Mouse (Mus musculus): ENCODE measurements at regions not wholly inside any gene's neighbourhood (a gene's known extent, or its start where the extent isn't known, plus 50 kb on each side); places are given as distances from the start of the nearest gene placed in this dataset.

DNA sequence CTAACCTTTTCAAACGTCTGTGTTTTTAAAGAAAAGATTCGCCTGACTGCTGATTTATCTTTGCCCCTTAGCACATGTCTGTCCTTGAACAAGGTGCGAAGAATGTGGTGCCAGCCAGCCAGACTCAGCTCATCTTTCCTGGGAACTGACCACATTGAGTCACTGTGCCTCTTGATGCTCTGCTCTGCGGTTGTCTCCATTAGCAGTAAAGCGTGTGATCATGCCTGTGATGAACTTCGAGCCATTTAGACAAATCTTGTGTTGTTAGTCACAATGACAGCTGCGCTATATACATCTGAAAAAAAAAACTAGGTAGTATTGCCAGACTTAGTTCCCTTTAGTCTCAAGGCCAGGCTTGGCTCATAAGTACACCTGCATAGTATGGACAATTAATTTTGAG is 140.1 kb downstream of the Fam43a start:
- Histone ChIP-seq H3K4me1 (peaks cover 30% of the 10 kb centered on the region), H3K9ac (no peak overlapping the region), H3K9me3 (no peaks in the 10 kb centered on the region), H3K4me2 (no peak overlapping the region), H3K27ac (no peak overlapping the region), H3K36me3 (no peaks in the 10 kb centered on the region), H3K4me3 (no peak overlapping the region), H3K27me3 (no peaks in the 10 kb centered on the region)
- WGBS, result 63% methylated on average over 7 of the region's 7 CpGs
- ATAC-seq (ENCODE audit: borderline replicate concordance, extremely low read depth, low FRiP score, low TSS enrichment), result no peak

- ATAC-seq (ENCODE audit: borderline replicate concordance, extremely low read depth, low FRiP score, low TSS enrichment), result no peak
- WGBS, result 45% methylated on average over 1 of the region's 1 CpGs
- Histone ChIP-seq H3K9ac (no peak overlapping the region), H3K27ac (no peak overlapping the region), H3K4me1 (peaks cover 35% of the 10 kb centered on the region), H3K4me2 (no peak overlapping the region), H3K4me3 (no peak overlapping the region), H3K27me3 (no peaks in the 10 kb centered on the region), H3K36me3 (no peaks in the 10 kb centered on the region), H3K9me3 (no peaks in the 10 kb centered on the region)
Observed at GRCm38 (mm10) chr16:30741192-30741591, 141.7 kb downstream of the Fam43a start.

DNA sequence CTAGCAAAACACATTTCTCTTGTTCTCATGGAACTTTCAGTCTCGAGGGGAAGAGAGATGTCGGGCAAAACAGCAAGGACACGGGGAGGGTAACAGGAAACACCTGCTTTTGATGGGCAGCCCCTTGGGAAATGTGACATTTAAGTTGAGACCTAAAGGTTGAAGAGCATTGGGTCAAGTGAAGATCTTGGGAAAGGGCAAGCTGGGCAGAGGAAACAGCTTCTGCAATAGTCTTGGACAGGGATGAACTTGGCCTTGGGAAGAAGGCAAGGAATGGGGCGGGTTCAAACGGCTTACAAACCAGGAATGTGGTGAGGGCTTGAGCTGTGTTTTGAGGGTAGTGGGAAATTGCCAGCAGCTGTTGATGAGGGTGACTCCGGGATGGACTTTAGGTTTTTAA is 143.0 kb downstream of the Fam43a start:
- H3K4me3 ChIP-seq, result no peak overlapping the region
- H3K4me2 ChIP-seq, result no peak overlapping the region
- WGBS, result 60% methylated on average over 6 of the region's 6 CpGs
- no peaks in the 10 kb centered on the region for H3K27me3 ChIP-seq
- no peaks in the 10 kb centered on the region for H3K36me3 ChIP-seq
- ATAC-seq (ENCODE audit: borderline replicate concordance, extremely low read depth, low FRiP score, low TSS enrichment), result no peak
- H3K4me1 ChIP-seq, result peaks cover 26% of the 10 kb centered on the region
- H3K27ac ChIP-seq, result no peak overlapping the region
- no peaks in the 10 kb centered on the region for H3K9me3 ChIP-seq
- H3K9ac ChIP-seq, result no peak overlapping the region

DNA sequence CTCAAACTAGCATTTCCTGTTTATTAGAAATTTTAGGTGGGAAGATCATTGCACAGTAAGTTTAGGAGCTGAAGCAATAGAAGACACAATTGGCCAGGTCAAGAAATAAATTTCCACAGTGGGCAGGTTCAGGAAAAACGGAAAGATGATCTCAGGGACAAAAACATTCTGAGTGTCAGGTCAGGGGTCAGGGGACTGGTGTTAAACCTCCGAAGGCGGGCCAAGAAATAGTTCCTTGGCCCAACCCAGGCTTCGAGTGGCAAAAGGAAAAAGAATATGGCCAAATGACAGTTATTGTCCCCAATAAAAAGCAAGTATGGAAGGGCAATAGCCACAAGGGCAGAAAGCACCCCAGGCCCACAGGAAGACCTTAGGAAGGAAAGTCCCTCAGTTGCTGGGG is 144.0 kb downstream of the Fam43a start:
- ATAC-seq (ENCODE audit: borderline replicate concordance, extremely low read depth, low FRiP score, low TSS enrichment), result no peak
- Histone ChIP-seq H3K27me3 (no peaks in the 10 kb centered on the region), H3K4me1 (peaks cover 26% of the 10 kb centered on the region), H3K4me3 (no peak overlapping the region), H3K9me3 (no peaks in the 10 kb centered on the region), H3K9ac (no peak overlapping the region), H3K36me3 (no peaks in the 10 kb centered on the region), H3K27ac (no peak overlapping the region), H3K4me2 (no peak overlapping the region)
- 48% methylated on average over 4 of the region's 4 CpGs for WGBS

DNA sequence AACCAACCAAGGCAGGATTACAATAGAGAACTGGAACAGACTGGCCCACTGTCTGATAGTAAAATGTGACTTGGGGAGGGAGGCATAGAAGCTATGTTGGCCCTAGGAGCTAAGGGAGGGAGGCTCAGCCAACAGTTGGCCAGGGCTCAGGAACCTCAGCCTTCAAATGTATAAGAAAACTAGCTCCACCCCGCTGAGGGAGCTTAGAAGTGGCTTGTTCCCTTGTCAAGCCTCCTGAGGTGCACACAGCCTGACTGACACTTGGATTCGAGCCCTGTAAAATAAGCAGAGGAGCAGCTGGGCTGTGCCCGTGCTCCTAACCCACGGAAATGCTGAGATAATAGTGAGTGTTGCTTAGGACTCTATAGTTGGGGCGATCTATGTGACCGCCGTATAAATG is 144.7 kb downstream of the Fam43a start:
- Histone ChIP-seq H3K27ac (no peak overlapping the region), H3K9ac (no peak overlapping the region), H3K36me3 (no peaks in the 10 kb centered on the region), H3K27me3 (no peaks in the 10 kb centered on the region), H3K4me3 (no peak overlapping the region), H3K4me1 (peaks cover 21% of the 10 kb centered on the region), H3K4me2 (no peak overlapping the region), H3K9me3 (no peaks in the 10 kb centered on the region)
- WGBS, result 49% methylated on average over 7 of the region's 7 CpGs
- ATAC-seq (ENCODE audit: borderline replicate concordance, extremely low read depth, low FRiP score, low TSS enrichment), result peak; percentile 25; the same call in 1 of the 2 replicates

- 33% methylated on average over 11 of the region's 11 CpGs for WGBS
- Histone ChIP-seq H3K9ac (no peak overlapping the region), H3K36me3 (no peaks in the 10 kb centered on the region), H3K4me1 (peaks cover 21% of the 10 kb centered on the region), H3K9me3 (no peaks in the 10 kb centered on the region), H3K27ac (no peak overlapping the region), H3K4me3 (no peak overlapping the region), H3K27me3 (no peaks in the 10 kb centered on the region), H3K4me2 (no peak overlapping the region)
- no peak for ATAC-seq (ENCODE audit: borderline replicate concordance, extremely low read depth, low FRiP score, low TSS enrichment)
Observed at GRCm38 (mm10) chr16:30745598-30746181, 146.2 kb downstream of the Fam43a start.

DNA sequence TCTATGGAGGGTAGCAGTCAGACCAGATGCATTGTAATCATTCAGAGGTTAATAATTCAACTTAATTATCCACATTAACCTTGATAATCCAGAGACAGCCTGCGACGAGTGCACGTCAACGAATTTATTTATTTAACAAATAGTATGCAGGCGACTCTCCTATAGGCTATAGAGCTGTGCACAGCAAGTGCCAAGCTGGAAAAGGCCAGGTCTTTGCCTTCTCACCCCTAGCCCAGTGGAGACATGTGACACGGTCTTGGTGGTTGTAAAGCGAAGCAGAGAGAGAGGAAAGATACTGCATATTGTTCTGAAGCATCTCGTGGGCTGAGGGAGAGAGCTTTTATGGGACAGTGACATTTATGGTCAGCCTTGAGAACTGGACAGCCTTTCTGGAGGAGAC is 146.7 kb downstream of the Fam43a start:
- ATAC-seq (ENCODE audit: borderline replicate concordance, extremely low read depth, low FRiP score, low TSS enrichment), result no peak
- H3K9ac ChIP-seq, result no peak overlapping the region
- 61% methylated on average over 8 of the region's 8 CpGs for WGBS
- no peak overlapping the region for H3K4me2 ChIP-seq
- H3K9me3 ChIP-seq, result no peaks in the 10 kb centered on the region
- no peaks in the 10 kb centered on the region for H3K36me3 ChIP-seq
- H3K4me1 ChIP-seq, result peaks cover 21% of the 10 kb centered on the region
- no peak overlapping the region for H3K4me3 ChIP-seq
- H3K27ac ChIP-seq, result no peak overlapping the region
- no peaks in the 10 kb centered on the region for H3K27me3 ChIP-seq

GRCm38 (mm10) chr16:30749841-30750240 is 150.3 kb downstream of the Fam43a start:
- H3K9ac ChIP-seq, result no peak overlapping the region
- 38% methylated on average over 3 of the region's 3 CpGs for WGBS

DNA sequence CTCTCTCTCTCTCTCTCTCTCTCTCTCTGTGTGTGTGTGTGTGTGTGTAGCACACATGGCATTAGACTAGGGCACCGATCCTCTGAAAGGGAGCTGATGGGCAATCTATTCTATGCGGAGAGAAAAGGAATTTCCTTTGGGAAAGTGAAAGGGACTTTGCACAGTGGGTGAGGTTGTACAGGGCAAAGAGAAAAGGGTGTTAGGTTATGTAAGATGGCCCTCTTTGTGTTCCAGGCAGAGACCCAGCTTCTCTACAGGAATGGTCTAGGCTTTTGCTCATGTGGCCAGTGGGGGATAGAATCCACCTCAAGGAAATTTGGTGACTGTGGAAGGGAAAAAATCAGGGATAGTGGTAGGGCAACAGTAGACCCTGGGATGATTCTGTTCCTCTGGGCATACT is 156.2 kb downstream of the Fam43a start:
- no peak overlapping the region for H3K4me2 ChIP-seq
- H3K27ac ChIP-seq, result no peak overlapping the region
- no peaks in the 10 kb centered on the region for H3K27me3 ChIP-seq
- no peaks in the 10 kb centered on the region for H3K4me1 ChIP-seq
- no peaks in the 10 kb centered on the region for H3K9me3 ChIP-seq
- no peaks in the 10 kb centered on the region for H3K36me3 ChIP-seq
- no peak for ATAC-seq (ENCODE audit: borderline replicate concordance, extremely low read depth, low FRiP score, low TSS enrichment)
- WGBS, result 84% methylated on average over 2 of the region's 2 CpGs
- H3K9ac ChIP-seq, result no peak overlapping the region
- no peak overlapping the region for H3K4me3 ChIP-seq

More at GRCm38 (mm10) chr16:30749841-30750240, 150.3 kb downstream of the Fam43a start:
- H3K9me3 ChIP-seq, result no peaks in the 10 kb centered on the region
- no peak overlapping the region for H3K4me3 ChIP-seq
- no peak overlapping the region for H3K4me2 ChIP-seq
- no peak for ATAC-seq (ENCODE audit: borderline replicate concordance, extremely low read depth, low FRiP score, low TSS enrichment)
- no peak overlapping the region for H3K27ac ChIP-seq
- no peaks in the 10 kb centered on the region for H3K27me3 ChIP-seq
- H3K4me1 ChIP-seq, result peaks cover 11% of the 10 kb centered on the region
- H3K36me3 ChIP-seq, result no peaks in the 10 kb centered on the region

- ATAC-seq (ENCODE audit: borderline replicate concordance, extremely low read depth, low FRiP score, low TSS enrichment), result no peak
- WGBS, result 69% methylated on average over 5 of the region's 5 CpGs
- Histone ChIP-seq H3K27me3 (no peaks in the 10 kb centered on the region), H3K27ac (no peak overlapping the region), H3K4me1 (peaks cover 7% of the 10 kb centered on the region), H3K9ac (no peak overlapping the region), H3K9me3 (no peaks in the 10 kb centered on the region), H3K4me2 (no peak overlapping the region), H3K36me3 (no peaks in the 10 kb centered on the region), H3K4me3 (no peak overlapping the region)
Observed at GRCm38 (mm10) chr16:30756678-30757077, 157.2 kb downstream of the Fam43a start.

GRCm38 (mm10) chr16:30757556-30757955 is 158.0 kb downstream of the Fam43a start:
- no peaks in the 10 kb centered on the region for H3K9me3 ChIP-seq
- no peaks in the 10 kb centered on the region for H3K27me3 ChIP-seq
- no peak for ATAC-seq (ENCODE audit: borderline replicate concordance, extremely low read depth, low FRiP score, low TSS enrichment)
- H3K27ac ChIP-seq, result no peak overlapping the region
- 74% methylated on average over 3 of the region's 3 CpGs for whole genome bisulfite sequencing
- H3K4me3 ChIP-seq, result no peak overlapping the region
- H3K36me3 ChIP-seq, result no peaks in the 10 kb centered on the region
- H3K4me2 ChIP-seq, result no peak overlapping the region
- H3K4me1 ChIP-seq, result peaks cover 7% of the 10 kb centered on the region
- H3K9ac ChIP-seq, result no peak overlapping the region

DNA sequence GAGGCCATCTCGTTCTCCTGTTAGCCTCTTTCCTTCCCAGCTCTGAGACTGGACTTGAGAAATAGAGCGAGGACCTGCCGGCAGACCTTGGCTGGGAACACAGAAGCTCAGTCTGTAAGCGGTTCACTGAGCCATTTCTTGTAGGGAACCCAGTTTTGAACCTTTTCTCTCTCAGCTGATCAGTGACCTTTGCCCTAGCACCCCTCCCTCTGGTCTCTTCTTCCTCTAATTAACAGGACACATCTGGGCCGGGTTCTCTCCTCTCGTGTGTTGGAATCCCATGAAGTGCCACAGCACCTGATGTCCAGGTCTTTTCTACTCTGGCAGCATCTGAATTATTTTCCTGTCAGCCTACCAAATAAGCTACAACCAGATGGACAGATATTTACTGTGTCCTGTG is 158.5 kb downstream of the Fam43a start:
- Histone ChIP-seq H3K27me3 (no peaks in the 10 kb centered on the region), H3K36me3 (no peaks in the 10 kb centered on the region), H3K9me3 (no peaks in the 10 kb centered on the region), H3K27ac (no peak overlapping the region), H3K4me2 (no peak overlapping the region), H3K9ac (no peak overlapping the region), H3K4me3 (no peak overlapping the region), H3K4me1 (peaks cover 7% of the 10 kb centered on the region)
- no peak for ATAC-seq (ENCODE audit: borderline replicate concordance, extremely low read depth, low FRiP score, low TSS enrichment)
- 85% methylated on average over 6 of the region's 6 CpGs for WGBS

- Histone ChIP-seq H3K36me3 (no peaks in the 10 kb centered on the region), H3K9me3 (no peaks in the 10 kb centered on the region), H3K9ac (no peak overlapping the region), H3K4me1 (peaks cover 7% of the 10 kb centered on the region), H3K4me2 (no peak overlapping the region), H3K27ac (no peak overlapping the region), H3K27me3 (no peaks in the 10 kb centered on the region), H3K4me3 (no peak overlapping the region)
- 54% methylated on average over 8 of the region's 8 CpGs for WGBS
- no peak for ATAC-seq (ENCODE audit: borderline replicate concordance, extremely low read depth, low FRiP score, low TSS enrichment)
Observed at GRCm38 (mm10) chr16:30759503-30759902, 160.0 kb downstream of the Fam43a start.
